Mouse (Mus musculus) embryonic facial prominence, embryonic 15.5 days (tissue): ENCODE data around the gene Slc25a44. TPM values are rescaled to one million over a fixed set of nuclear protein-coding genes. Genes with fewer than 3 reads are reported as not detected.

Source experiments
- ATAC-seq: fragments of 200-750 bp; cut with Nextera tagmentation; 2 replicates; pipeline ENCODE4 v1.8.0; 2017; ENCODE audit warnings: low read depth, moderate TSS enrichment; ENCODE audit not compliant: insufficient number of reproducible peaks, low FRiP score, low TSS enrichment
- H3K27ac ChIP-seq: fragments of 300-500 bp; sonication (generic); replicated peaks from 2 replicates; pipeline ENCODE4 v1.5.1; 2015; ENCODE audit warnings: mild to moderate bottlenecking, inconsistent platforms
- H3K27me3 ChIP-seq: fragments of 300-500 bp; sonication (generic); 2 replicates; pipeline ENCODE4 v1.6.1; 2015; ENCODE audit warnings: inconsistent platforms
- H3K36me3 ChIP-seq: fragments of 300-500 bp; sonication (generic); 2 replicates; pipeline ENCODE4 v1.6.1; 2015; ENCODE audit warnings: mild to moderate bottlenecking, inconsistent platforms
- H3K4me1 ChIP-seq: fragments of 300-500 bp; sonication (generic); 2 replicates; pipeline ENCODE4 v1.6.1; 2015; ENCODE audit warnings: inconsistent platforms
- H3K4me2 ChIP-seq: fragments of 300-500 bp; sonication (generic); replicated peaks from 2 replicates; pipeline ENCODE4 v1.6.1; 2015; ENCODE audit warnings: mild to moderate bottlenecking, inconsistent platforms
- H3K4me3 ChIP-seq: fragments of 300-500 bp; sonication (generic); replicated peaks from 2 replicates; pipeline ENCODE4 v1.5.1; 2015; ENCODE audit warnings: mild to moderate bottlenecking, inconsistent platforms
- H3K9ac ChIP-seq: fragments of 300-500 bp; sonication (generic); 2 replicates; pipeline ENCODE4 v1.6.1; 2015; ENCODE audit warnings: inconsistent platforms
- H3K9me3 ChIP-seq: fragments of 300-500 bp; sonication (generic); replicated peaks from 2 replicates; pipeline ENCODE4 v1.6.1; 2016; ENCODE audit warnings: inconsistent platforms
- WGBS: fragments of 180-500 bp; shearing (Covaris S2); methylation state at CpG from one replicate; pipeline ENCODE4 v1.1.7; 2015; 5-methylcytosine and 5-hydroxymethylcytosine counted together
- polyA plus RNA-seq: library from polyadenylated mRNA; unstranded; fragments of >200 nt; fragmentation: Nextera tagmentation; extraction: Ambion mirVana; gene quantifications from 2 replicates; pipeline ENCODE4 v1.2.1, GENCODE M21; 2015

Slc25a44 gene
- polyA plus RNA-seq, result 16.3 and 17.9 TPM in 2 replicates

DNA sequence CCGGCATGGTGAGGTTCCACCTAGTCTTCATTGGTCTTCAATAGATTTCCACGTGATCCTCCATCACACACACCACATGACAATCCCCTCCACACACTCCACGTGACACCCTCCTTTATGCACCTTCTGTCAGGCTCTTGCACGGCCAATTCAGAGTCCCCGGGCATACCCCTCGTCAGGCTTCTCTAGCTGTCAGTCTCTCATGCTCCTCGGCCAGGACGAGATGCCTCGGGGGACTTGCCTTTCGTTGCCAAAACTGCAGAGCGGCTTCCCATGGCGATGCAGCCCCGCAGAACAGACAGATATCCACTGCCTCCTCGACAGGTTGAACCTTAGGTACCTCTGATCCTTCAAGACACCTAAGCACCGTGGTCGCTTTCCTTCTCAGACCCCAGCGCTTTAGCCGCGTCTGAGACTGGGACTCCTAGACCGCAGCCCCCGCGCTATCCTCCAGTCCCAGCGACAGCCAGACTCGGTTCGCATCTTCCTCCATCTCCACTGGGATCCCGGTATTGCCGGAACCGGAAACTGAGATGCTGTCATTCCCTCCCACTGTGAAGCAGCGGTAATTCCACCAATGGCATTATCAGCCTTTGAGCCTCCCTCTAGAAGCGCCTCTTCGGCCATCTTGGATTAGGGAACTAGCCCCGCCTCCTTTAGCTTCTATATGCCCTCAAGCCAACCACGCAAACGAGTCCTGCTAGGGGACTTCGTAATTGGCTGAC is at the start of gene Slc25a44:
Gene Slc25a44, minus strand, starts transcription at position 535 of the 725 bp plus-strand sequence.
- Histone ChIP-seq H3K9me3 (no peaks in the 10 kb centered on the region), H3K4me1 (peaks cover 21% of the 10 kb centered on the region), H3K27me3 (no peaks in the 10 kb centered on the region), H3K9ac (peak within 1 kb of the TSS; percentile 51), H3K27ac (peak within 1 kb of the TSS; percentile 66; the same call in 1 of the 2 replicates), H3K4me2 (peak within 1 kb of the TSS; percentile 94), H3K4me3 (peak within 1 kb of the TSS; percentile 72), H3K36me3 (peaks cover 15% of the 10 kb centered on the region)
- ATAC-seq, result peak; percentile 97
- 1% methylated on average over 35 of the region's 35 CpGs for WGBS

DNA sequence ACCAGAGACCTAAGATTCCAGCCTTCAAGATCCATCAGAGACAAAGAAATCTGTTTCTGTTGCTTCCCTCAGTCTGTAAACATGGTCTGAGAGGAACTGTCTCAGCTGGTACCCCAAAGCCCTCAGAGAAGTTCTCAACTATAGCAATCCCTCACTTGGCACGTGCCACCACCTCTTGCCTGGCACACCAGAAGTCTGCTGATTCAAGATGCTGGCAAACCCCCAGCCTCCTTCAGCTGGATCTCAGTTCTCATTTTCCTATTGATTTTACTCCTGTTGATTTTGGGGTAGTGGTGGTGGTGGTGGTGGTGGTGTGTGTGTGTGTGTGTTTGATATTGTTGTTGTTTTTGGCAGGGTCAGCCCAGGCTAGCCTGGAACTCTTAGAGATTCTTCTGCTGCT is 48.6 kb upstream of the Slc25a44 start:
- 36% methylated on average over 1 of the region's 1 CpGs for WGBS
- H3K4me3 ChIP-seq, result no peak overlapping the region
- no peak overlapping the region for H3K4me2 ChIP-seq
- H3K9me3 ChIP-seq, result no peaks in the 10 kb centered on the region
- H3K27ac ChIP-seq, result peak overlapping the region; percentile 76
- H3K9ac ChIP-seq, result no peak overlapping the region
- no peak for ATAC-seq
- H3K27me3 ChIP-seq, result no peaks in the 10 kb centered on the region
- H3K36me3 ChIP-seq, result no peaks in the 10 kb centered on the region
- H3K4me1 ChIP-seq, result peaks cover 23% of the 10 kb centered on the region

DNA sequence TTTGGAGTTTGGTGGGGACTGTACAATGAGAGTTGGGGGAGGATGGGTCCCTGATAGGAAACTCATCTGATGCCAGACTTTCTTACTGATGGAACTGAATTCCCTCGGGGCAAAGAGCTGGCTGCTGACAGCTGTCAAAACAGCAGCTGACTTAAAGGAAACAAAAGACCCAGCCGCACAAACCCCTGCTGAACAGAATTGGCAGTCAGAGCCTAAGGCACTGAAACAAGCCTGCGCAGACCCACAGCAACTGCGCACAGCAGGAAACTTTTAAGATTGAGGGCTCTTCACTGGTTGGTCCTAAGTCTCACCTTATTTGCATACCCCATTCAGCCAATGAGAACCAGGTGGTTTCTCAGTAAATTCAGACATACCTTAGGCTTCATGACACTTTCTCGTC is 48.1 kb upstream of the Slc25a44 start:
- Histone ChIP-seq H3K9ac (no peak overlapping the region), H3K9me3 (no peaks in the 10 kb centered on the region), H3K27ac (peak overlapping the region; percentile 76), H3K4me2 (no peak overlapping the region), H3K4me1 (peaks cover 23% of the 10 kb centered on the region), H3K4me3 (no peak overlapping the region), H3K27me3 (no peaks in the 10 kb centered on the region), H3K36me3 (no peaks in the 10 kb centered on the region)
- peak; percentile 74 for ATAC-seq
- 14% methylated on average over 5 of the region's 5 CpGs for WGBS

DNA sequence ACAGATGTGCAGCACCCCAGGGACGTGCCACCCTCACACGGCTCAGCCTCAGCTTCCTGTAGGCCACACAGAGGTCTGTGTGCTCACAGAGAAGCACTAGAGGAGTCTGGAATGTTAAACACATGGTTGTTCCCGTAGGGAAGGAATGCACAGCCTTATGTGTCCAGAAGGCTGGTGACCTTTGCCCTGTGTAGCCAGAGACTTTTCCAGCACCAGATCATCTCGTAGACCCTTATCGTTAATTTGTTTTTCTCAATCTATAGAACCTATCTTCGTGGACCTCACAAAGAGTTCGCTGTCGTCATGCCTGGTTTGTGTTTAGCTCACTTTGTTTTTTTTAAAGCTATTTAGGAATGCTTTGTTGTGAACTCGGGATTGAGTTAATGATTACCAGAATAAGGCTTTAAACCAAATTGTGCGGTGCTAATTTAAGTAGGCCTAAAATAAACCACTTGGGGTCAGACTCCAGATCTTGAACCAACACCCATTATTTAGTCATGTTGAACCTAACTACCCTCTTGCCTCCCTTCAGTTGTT is 46.1 kb upstream of the Slc25a44 start:
- no peaks in the 10 kb centered on the region for H3K9me3 ChIP-seq
- H3K4me3 ChIP-seq, result no peak overlapping the region
- H3K27me3 ChIP-seq, result no peaks in the 10 kb centered on the region
- H3K4me2 ChIP-seq, result no peak overlapping the region
- peaks cover 18% of the 10 kb centered on the region for H3K4me1 ChIP-seq
- peak overlapping the region; percentile 12; the same call in 1 of the 2 replicates for H3K27ac ChIP-seq
- 27% methylated on average over 10 of the region's 10 CpGs for whole genome bisulfite sequencing
- no peak for ATAC-seq
- no peaks in the 10 kb centered on the region for H3K36me3 ChIP-seq
- H3K9ac ChIP-seq, result no peak overlapping the region

DNA sequence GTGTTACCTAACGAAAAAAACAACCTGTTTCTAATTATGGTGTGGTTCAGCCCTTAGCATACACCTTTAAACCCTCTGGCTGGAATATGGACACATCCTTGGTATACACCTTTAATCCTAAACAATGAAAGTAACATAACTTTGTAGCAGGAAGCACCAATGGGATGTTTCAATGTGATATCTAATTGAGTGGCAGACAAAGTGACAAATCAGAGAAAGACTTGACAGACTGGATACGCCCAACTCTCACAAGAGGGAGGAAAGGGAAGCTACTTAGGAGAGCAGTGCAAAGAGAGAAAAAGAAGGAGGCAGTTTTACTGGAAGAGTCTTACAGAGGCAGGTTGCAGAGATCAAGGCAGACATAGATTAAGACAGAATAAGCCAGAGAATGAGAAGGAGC is 44.5 kb upstream of the Slc25a44 start:
- Histone ChIP-seq H3K9ac (no peak overlapping the region), H3K4me2 (no peak overlapping the region), H3K27me3 (no peaks in the 10 kb centered on the region), H3K9me3 (no peaks in the 10 kb centered on the region), H3K36me3 (no peaks in the 10 kb centered on the region), H3K4me3 (no peak overlapping the region), H3K27ac (no peak overlapping the region), H3K4me1 (peaks cover 18% of the 10 kb centered on the region)
- ATAC-seq, result no peak
- 58% methylated on average over 2 of the region's 2 CpGs for WGBS

DNA sequence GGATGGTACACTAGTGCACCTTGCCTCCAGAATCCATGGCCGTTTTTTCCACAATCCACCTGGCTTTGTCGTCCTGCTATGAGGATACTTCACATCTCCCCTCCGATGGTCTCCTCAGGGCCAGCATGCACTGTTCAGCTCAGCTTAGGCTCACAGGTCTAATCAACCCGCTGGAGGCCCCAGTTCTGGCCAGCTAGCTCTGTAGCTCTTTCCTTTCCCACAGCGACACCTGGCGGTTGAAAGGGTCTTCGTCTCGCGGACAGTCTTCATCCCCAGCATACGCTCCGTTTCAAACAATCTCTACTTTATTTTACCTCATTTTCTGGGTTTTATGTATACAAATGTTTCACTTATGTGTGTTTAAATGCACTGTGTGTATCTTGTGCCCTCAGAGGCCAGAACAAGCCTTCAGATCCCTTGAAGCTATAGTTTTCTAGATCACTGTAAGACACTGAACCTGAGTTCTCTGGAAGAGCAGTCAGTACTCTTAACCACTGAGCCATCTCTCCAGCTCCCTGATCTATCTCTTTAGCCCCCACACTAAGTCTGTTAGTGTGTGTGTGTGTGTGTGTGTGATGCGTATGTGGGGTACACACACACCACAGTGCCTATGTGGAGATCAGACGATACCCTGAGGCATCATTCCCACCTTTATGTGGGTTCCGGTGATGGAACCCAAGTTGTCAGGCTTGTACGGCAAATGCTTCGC is 42.3 kb upstream of the Slc25a44 start:
- H3K9me3 ChIP-seq, result no peaks in the 10 kb centered on the region
- no peak overlapping the region for H3K4me2 ChIP-seq
- H3K4me1 ChIP-seq, result 0 out of 2 replicates have a peak, but pooled peaks cover 6% of the 10 kb centered on the region
- H3K27ac ChIP-seq, result no peak overlapping the region
- H3K9ac ChIP-seq, result no peak overlapping the region
- H3K4me3 ChIP-seq, result no peak overlapping the region
- H3K27me3 ChIP-seq, result no peaks in the 10 kb centered on the region
- no peaks in the 10 kb centered on the region for H3K36me3 ChIP-seq
- ATAC-seq, result peak; percentile 84; the same call in 1 of the 2 replicates
- WGBS, result 25% methylated on average over 16 of the region's 16 CpGs

DNA sequence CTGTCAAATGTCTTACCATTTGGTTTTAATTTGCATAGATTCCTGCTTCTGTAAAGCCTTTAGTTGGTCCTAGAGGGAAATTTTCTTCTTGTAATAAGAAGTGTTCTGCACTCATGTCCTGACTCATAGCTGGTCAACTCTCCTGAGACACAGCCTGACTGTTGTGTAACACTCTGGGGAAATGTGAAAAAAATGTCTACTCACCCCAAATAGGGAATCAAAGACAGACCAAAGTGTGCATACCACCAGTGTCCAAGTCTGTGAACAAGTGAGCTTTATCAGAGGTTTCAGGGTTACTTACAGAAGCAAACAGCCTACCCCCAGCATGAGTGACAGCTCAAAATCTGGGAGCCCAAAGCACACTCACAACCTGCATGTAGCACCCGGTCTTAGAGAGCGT is 40.2 kb upstream of the Slc25a44 start:
- H3K27me3 ChIP-seq, result no peaks in the 10 kb centered on the region
- H3K36me3 ChIP-seq, result no peaks in the 10 kb centered on the region
- no peak for ATAC-seq
- H3K4me3 ChIP-seq, result no peak overlapping the region
- no peak overlapping the region for H3K4me2 ChIP-seq
- H3K9ac ChIP-seq, result no peak overlapping the region
- H3K27ac ChIP-seq, result no peak overlapping the region
- no peaks in the 10 kb centered on the region for H3K9me3 ChIP-seq
- H3K4me1 ChIP-seq, result peaks cover 10% of the 10 kb centered on the region; the same call in 1 of the 2 replicates
- WGBS, result 80% methylated on average over 2 of the region's 2 CpGs

DNA sequence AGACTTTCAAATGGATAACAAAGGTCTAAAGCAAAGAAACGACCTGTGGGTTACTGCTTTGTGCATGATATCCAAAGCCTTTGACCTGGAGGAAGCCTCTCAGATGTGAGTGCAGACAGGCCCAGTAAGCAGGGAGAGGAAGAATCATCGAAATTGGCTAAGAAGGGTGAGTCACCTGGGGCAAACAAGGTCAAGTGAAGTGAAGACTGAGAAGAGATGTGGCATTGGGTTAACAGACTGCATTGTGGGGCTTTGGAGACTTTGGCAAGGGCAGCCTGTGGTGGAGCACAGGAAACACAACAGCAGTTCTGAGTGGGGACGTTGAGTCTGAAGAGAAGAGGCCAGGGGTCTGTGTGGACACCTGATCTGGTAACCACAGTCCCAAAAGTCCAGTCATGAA is 39.5 kb upstream of the Slc25a44 start:
- Histone ChIP-seq H3K27me3 (no peaks in the 10 kb centered on the region), H3K9ac (no peak overlapping the region), H3K27ac (no peak overlapping the region), H3K36me3 (no peaks in the 10 kb centered on the region), H3K4me1 (peaks cover 10% of the 10 kb centered on the region; the same call in 1 of the 2 replicates), H3K4me3 (no peak overlapping the region), H3K9me3 (no peaks in the 10 kb centered on the region), H3K4me2 (no peak overlapping the region)
- no peak for ATAC-seq
- 45% methylated on average over 3 of the region's 3 CpGs for WGBS

DNA sequence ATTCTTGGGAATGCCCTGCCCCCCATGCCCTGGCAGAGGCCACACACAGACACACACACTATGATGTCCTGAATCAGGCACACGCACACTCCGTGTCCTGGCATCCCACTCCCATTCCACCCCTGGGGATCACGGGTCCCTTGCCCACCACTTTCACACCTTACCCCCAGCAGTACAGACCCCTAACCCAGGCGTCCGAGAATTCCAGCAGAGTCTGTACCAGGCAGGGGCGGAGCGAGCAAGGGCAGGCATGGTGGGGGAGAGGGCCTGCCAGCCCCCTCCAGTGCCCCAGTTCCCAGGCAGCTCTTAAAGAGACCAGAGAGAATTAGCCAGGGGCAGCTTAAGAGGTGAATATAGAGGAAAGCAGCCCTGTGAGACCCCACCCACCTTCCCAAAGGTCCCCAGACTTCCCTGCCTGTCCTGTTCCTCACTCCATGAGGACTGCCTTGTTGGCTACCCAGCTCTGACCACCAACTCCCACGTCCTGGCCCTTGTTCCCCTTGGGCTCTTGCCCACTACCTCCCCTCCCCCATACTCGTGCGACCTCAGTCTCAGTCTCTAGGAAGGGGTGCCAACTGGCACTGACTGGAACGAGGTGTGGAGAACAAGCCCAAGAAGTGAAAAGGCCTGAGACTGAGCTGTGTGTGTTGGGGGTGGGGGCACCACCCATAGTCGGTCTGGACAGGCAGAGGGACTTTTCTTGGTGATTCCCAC is 36.2 kb upstream of the Slc25a44 start, which contains the start of gene Sema4a:
Gene Sema4a, minus strand, starts transcription at position 200 of the 714 bp plus-strand sequence.
- Histone ChIP-seq H3K27ac (no peak within 1 kb of the TSS), H3K9me3 (no peaks in the 10 kb centered on the region), H3K4me1 (peaks cover 32% of the 10 kb centered on the region), H3K36me3 (no peaks in the 10 kb centered on the region), H3K9ac (no peak within 1 kb of the TSS), H3K4me3 (no peak within 1 kb of the TSS), H3K4me2 (no peak within 1 kb of the TSS), H3K27me3 (no peaks in the 10 kb centered on the region)
- ATAC-seq, result no peak
- 33% methylated on average over 12 of the region's 12 CpGs for WGBS

DNA sequence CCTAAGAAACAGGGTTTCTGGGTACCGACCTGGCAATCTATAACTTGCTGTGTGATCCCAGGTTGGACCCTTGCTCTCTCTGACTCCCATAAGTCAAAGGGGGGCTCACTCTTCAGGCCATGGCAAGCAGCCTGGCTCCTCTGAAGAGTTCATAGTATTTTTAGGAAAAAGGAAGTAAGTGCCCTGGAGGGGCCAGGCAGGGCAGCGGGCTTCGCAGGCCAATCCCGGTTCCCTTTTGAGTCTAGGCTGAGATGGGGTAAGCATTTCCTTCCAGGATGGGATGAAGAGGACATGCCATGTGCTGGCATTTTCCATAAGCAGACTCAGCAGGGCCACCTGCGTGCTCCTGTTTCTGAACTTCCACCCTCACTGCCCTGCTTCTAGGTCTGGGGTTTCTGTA is 35.1 kb upstream of the Slc25a44 start:
- H3K4me1 ChIP-seq, result peaks cover 41% of the 10 kb centered on the region
- WGBS, result 70% methylated on average over 5 of the region's 5 CpGs

DNA sequence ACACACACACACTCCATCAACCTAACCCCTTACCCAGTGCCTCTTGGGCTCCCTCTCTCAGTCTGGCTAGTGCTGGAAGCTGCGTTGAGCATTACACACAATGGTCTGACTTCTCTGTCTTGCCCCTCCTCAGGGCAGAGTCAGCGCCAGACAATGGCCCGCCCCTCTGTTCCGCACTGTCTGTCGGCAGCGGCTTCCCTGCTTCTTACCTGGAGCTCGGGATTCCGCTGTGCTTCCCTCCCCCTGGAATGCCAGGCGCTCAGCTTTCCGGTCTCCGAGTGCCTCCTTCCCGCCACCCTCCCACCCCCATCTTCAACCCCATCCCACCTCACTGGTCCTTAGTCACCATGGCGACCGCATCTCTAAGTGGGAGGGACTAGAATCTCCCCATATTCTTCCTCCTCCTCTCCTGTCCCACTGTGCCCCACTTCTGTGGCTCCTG is 33.9 kb upstream of the Slc25a44 start:
- 2% methylated on average over 14 of the region's 14 CpGs for WGBS
- Histone ChIP-seq H3K4me3 (peak overlapping the region; percentile 10; the same call in 1 of the 2 replicates), H3K27ac (no peak overlapping the region), H3K9me3 (no peaks in the 10 kb centered on the region), H3K4me1 (peaks cover 51% of the 10 kb centered on the region), H3K36me3 (no peaks in the 10 kb centered on the region), H3K27me3 (no peaks in the 10 kb centered on the region), H3K4me2 (peak overlapping the region; percentile 38), H3K9ac (no peak overlapping the region)
- ATAC-seq, result no peak

More for the DNA sequence above, 35.1 kb upstream of the Slc25a44 start:
- no peak for ATAC-seq
- Histone ChIP-seq H3K9me3 (no peaks in the 10 kb centered on the region), H3K9ac (no peak overlapping the region), H3K4me2 (no peak overlapping the region), H3K4me3 (no peak overlapping the region), H3K27ac (no peak overlapping the region), H3K36me3 (no peaks in the 10 kb centered on the region), H3K27me3 (no peaks in the 10 kb centered on the region)
